Mouse (Mus musculus): ENCODE measurements around the gene Gm13088. TPM values are rescaled to one million over a fixed set of nuclear protein-coding genes. Genes with fewer than 3 reads are reported as not detected.
"Not testable (repeated sequence)": the region's sequence is repeated elsewhere in the genome, so short reads cannot be mapped to it uniquely, and the experiment has no call there.

The Gm13088 gene
- not detected in 2 replicates for polyA plus RNA-seq (2015; fragmentation: Nextera tagmentation; extraction: Ambion mirVana)

DNA sequence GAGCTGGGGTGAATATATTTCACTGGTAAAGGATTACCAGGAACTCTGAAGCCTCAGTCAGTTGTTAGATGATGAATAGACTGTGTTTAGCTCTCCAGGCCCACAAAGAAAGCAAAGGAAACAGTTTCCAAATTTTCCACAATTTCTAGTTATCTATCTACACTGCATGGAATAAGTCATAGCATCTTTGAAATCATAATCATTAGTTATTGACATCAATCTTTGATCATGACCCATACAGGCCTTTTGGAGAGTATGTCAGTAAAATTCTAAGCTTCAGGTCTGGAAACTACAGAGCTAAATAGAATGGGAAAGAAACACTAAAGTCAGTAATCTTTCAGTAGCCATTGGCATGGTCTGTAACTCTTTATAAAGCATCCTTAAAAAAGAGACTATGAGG lies at the start of gene Gm13088:
Gene Gm13088, minus strand, starts transcription at position 101 of the 400 bp plus-strand sequence.
- not testable (repeated sequence) for H3K4me2 ChIP-seq; H3K36me3 ChIP-seq; H3K9ac ChIP-seq; H3K27ac ChIP-seq; ATAC-seq (replicated peaks; ENCODE audit: insufficient number of reproducible peaks, insufficient read depth, low FRiP score, low read depth); H3K4me1 ChIP-seq (replicated peaks); H3K27me3 ChIP-seq; H3K9me3 ChIP-seq (replicated peaks); H3K4me3 ChIP-seq

DNA sequence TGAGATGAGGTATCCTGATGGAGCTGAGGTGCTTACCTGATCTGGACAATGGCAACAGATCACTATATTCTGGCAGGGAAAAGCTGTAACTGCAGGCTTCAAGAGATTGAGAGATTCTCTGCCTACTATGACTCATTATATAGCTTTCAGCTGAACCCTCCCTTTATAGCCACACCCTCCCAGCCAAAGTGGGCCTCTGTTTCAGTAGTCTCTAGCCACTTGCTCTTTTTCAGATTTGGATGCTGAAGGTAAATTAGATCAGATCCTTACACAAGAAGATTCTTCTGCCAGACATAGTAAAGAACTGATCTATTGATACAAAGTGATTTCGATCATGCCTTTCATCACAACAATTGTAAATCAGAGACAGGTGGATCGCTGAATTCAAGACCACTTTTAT lies 45.6 kb upstream of the Gm13088 start, which contains the start of gene Gm13089:
Gene Gm13089, minus strand, starts transcription at position 101 of the 400 bp plus-strand sequence.
- no peak within 1 kb of the TSS for H3K27ac ChIP-seq
- H3K9me3 ChIP-seq (replicated peaks): peaks cover 16% of the 10 kb centered on the region
- no peak within 1 kb of the TSS for H3K4me3 ChIP-seq
- H3K27me3 ChIP-seq: no peaks in the 10 kb centered on the region
- no peak for ATAC-seq (replicated peaks; ENCODE audit: insufficient number of reproducible peaks, insufficient read depth, low FRiP score, low read depth)
- no peaks in the 10 kb centered on the region for H3K4me1 ChIP-seq (replicated peaks)
- H3K4me2 ChIP-seq: no peak within 1 kb of the TSS
- H3K36me3 ChIP-seq: no peaks in the 10 kb centered on the region
- 77% methylated on average over 2 of the region's 2 CpGs for WGBS
- H3K9ac ChIP-seq: no peak within 1 kb of the TSS

DNA sequence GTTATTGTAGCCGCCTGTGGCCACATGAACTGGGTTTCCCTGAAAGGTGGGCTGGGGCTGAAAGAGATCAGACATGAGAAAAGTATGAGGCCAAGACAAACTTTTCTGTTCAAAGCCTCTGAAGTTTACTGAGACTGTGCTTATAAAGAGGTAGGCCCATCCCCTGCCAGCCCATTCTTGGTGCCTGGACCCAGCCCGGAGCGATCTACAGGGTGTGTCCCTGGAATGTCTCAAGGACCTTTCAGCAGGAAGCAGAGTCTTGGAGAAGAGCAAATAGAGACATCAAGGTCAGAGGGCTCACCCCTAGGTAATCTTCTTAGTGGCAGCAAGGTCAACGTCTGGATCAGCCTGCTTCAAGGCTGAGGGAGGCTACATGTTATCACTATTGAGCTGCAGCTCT lies 38.9 kb downstream of the Gm13088 start:
- not testable (repeated sequence) for H3K27ac ChIP-seq; H3K9ac ChIP-seq; H3K9me3 ChIP-seq (replicated peaks); H3K4me1 ChIP-seq (replicated peaks); H3K4me2 ChIP-seq; H3K36me3 ChIP-seq; H3K27me3 ChIP-seq; ATAC-seq (replicated peaks; ENCODE audit: insufficient number of reproducible peaks, insufficient read depth, low FRiP score, low read depth); H3K4me3 ChIP-seq
- WGBS: 68% methylated on average over 4 of the region's 4 CpGs

DNA sequence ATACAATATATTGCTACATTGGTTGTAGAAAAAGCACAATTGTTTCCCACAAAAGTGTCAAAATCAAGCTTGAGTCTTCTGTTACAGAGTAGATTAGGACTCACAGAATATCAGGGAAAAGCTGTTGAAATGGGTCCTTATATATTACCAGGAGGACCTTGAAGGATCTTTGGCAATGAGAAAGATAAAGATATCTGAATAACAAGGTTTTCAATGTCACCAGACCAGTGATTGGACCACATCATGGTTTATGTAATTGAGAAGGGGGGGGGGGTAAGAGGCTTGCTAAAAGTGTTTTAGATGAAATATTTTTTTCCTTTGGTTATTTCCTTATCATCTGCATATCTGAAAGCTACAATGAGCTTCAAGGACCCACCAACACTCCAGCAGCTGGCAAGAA lies 42.3 kb downstream of the Gm13088 start, which contains the start of gene Gm13083:
Gene Gm13083, plus strand, starts transcription at position 301 of the 400 bp plus-strand sequence.
- H3K27me3 ChIP-seq; H3K4me1 ChIP-seq (replicated peaks); H3K4me3 ChIP-seq; ATAC-seq (replicated peaks; ENCODE audit: insufficient number of reproducible peaks, insufficient read depth, low FRiP score, low read depth); H3K4me2 ChIP-seq; H3K9me3 ChIP-seq (replicated peaks); H3K36me3 ChIP-seq; H3K27ac ChIP-seq; H3K9ac ChIP-seq: not testable (repeated sequence)

- not testable (repeated sequence) for H3K27me3 ChIP-seq; H3K9me3 ChIP-seq (replicated peaks); H3K9ac ChIP-seq; H3K4me1 ChIP-seq (replicated peaks); H3K4me3 ChIP-seq; H3K36me3 ChIP-seq; H3K27ac ChIP-seq; ATAC-seq (replicated peaks; ENCODE audit: insufficient number of reproducible peaks, insufficient read depth, low FRiP score, low read depth); H3K4me2 ChIP-seq
- 82% methylated on average over 9 of the region's 9 CpGs for WGBS
Measured at GRCm38 (mm10) chr4:143611927-143612326, 45.1 kb downstream of the Gm13088 start.

Other genes starting within 250 kb of the Gm13088 start
- gene Pramef8, start 244.8 kb downstream of the Gm13088 start, polyA plus RNA-seq (2015; fragmentation: Nextera tagmentation; extraction: Ambion mirVana): 11.0 and 13.1 TPM in 2 replicates
- not detected in 2 replicates for gene Oog4, start 206.9 kb downstream of the Gm13088 start, polyA plus RNA-seq (2015; fragmentation: Nextera tagmentation; extraction: Ambion mirVana)
- gene Gm13043, start 145.9 kb downstream of the Gm13088 start, polyA plus RNA-seq (2015; fragmentation: Nextera tagmentation; extraction: Ambion mirVana): not detected in 2 replicates
- not detected in 2 replicates for gene Gm13040, start 121.3 kb downstream of the Gm13088 start, polyA plus RNA-seq (2015; fragmentation: Nextera tagmentation; extraction: Ambion mirVana)
- gene BC080695, start 105.5 kb downstream of the Gm13088 start, polyA plus RNA-seq (2015; fragmentation: Nextera tagmentation; extraction: Ambion mirVana): not detected in 2 replicates
- gene Gm13057, start 105.5 kb downstream of the Gm13088 start, polyA plus RNA-seq (2015; fragmentation: Nextera tagmentation; extraction: Ambion mirVana): not detected in 2 replicates
- gene Gm13083, start 42.2 kb downstream of the Gm13088 start, polyA plus RNA-seq (2015; fragmentation: Nextera tagmentation; extraction: Ambion mirVana): not detected in 2 replicates
- gene Gm13089, start 45.5 kb upstream of the Gm13088 start, polyA plus RNA-seq (2015; fragmentation: Nextera tagmentation; extraction: Ambion mirVana): not detected in 2 replicates
- gene Gm13078, start 62.2 kb upstream of the Gm13088 start, polyA plus RNA-seq (2015; fragmentation: Nextera tagmentation; extraction: Ambion mirVana): not detected in 2 replicates
- gene Gm13023, start 132.1 kb upstream of the Gm13088 start, polyA plus RNA-seq (2015; fragmentation: Nextera tagmentation; extraction: Ambion mirVana): not detected in 2 replicates
- gene Gm13084, start 158.8 kb upstream of the Gm13088 start, polyA plus RNA-seq (2015; fragmentation: Nextera tagmentation; extraction: Ambion mirVana): not detected in 2 replicates
- gene Gm13103, start 189.3 kb upstream of the Gm13088 start, polyA plus RNA-seq (2015; fragmentation: Nextera tagmentation; extraction: Ambion mirVana): not detected in 2 replicates
- not detected in 2 replicates for gene Pramef6, start 243.1 kb upstream of the Gm13088 start, polyA plus RNA-seq (2015; fragmentation: Nextera tagmentation; extraction: Ambion mirVana)